Mouse (Mus musculus) v-Abl transformed pro-B cells (cell line): ENCODE measurements around the gene Epha6.

Experiments used
- in situ Hi-C, 2 experiments: fragments of 400-800 bp; cut with MboI; formaldehyde crosslinking; loops; one replicate each; pipeline ENCODE4 v1.15.1; 2025; ENCODE audit not compliant: unreplicated experiment in 2 of 2

Epha6 gene

GRCm38 (mm10) chr16:60605061-60605831 is at the start of gene Epha6:
Epha6 (minus strand) TSS chr16:60605531.
- in situ Hi-C loops = no loop called here

GRCm38 (mm10) chr16:60651716-60652115 is 46.4 kb upstream of the Epha6 start:
- in situ Hi-C loops = no loop called here

GRCm38 (mm10) chr16:60628091-60628490 is 22.8 kb upstream of the Epha6 start:
- in situ Hi-C loops = no loop called here

- in situ Hi-C loops = no loop called here
Measured at GRCm38 (mm10) chr16:60605832-60606583, 677 bp upstream of the Epha6 start.

- in situ Hi-C loops = no loop called here
Measured at GRCm38 (mm10) chr16:60604613-60605012, 718 bp downstream of the Epha6 start.

- in situ Hi-C loops = no loop called here
Measured at GRCm38 (mm10) chr16:60585322-60585721, 20.0 kb downstream of the Epha6 start.

- in situ Hi-C loops = no loop called here
Measured at GRCm38 (mm10) chr16:60584695-60585094, 20.6 kb downstream of the Epha6 start.

GRCm38 (mm10) chr16:60570546-60570945 is 34.8 kb downstream of the Epha6 start:
- in situ Hi-C loops = no loop called here

- in situ Hi-C loops = loop anchor here in 1 of 2 experiments (5.0 kb wide), 1 partner anchor 857 kb away; no protein-coding TSS in a partner anchor
Measured at GRCm38 (mm10) chr16:60544385-60544784, 60.9 kb downstream of the Epha6 start.

GRCm38 (mm10) chr16:60538233-60538632 is 67.1 kb downstream of the Epha6 start:
- in situ Hi-C loops = loop anchor here (10.0 kb wide), 4 partner anchors 683 to 1123 kb away; no protein-coding TSS in a partner anchor

- in situ Hi-C loops = no loop called here
Measured at GRCm38 (mm10) chr16:60509707-60510106, 95.6 kb downstream of the Epha6 start.

GRCm38 (mm10) chr16:60499567-60499966 is 105.8 kb downstream of the Epha6 start:
- in situ Hi-C loops = no loop called here

GRCm38 (mm10) chr16:60475776-60476175 is 129.6 kb downstream of the Epha6 start:
- in situ Hi-C loops = no loop called here

- in situ Hi-C loops = no loop called here
Measured at GRCm38 (mm10) chr16:60468200-60468785, 137.0 kb downstream of the Epha6 start.

GRCm38 (mm10) chr16:60435283-60435682 is 170.0 kb downstream of the Epha6 start:
- in situ Hi-C loops = loop anchor here in 1 of 2 experiments (10.0 kb wide), 1 partner anchor 750 kb away; no protein-coding TSS in a partner anchor

GRCm38 (mm10) chr16:60434241-60434640 is 171.1 kb downstream of the Epha6 start:
- in situ Hi-C loops = loop anchor here in 1 of 2 experiments (10.0 kb wide), 1 partner anchor 749 kb away; no protein-coding TSS in a partner anchor

GRCm38 (mm10) chr16:60395306-60395705 is 210.0 kb downstream of the Epha6 start:
- in situ Hi-C loops = loop anchor here (5.0 to 25.0 kb wide), 3 partner anchors 128 to 1267 kb away; partner anchors contain the start of gene Riox2 (in 1 of the 2)

- in situ Hi-C loops = loop anchor here (25.0 kb wide), 2 partner anchors 931 to 1269 kb away; partner anchors contain the start of gene Riox2 (in 1 of the 2)
Measured at GRCm38 (mm10) chr16:60392961-60393360, 212.4 kb downstream of the Epha6 start.

GRCm38 (mm10) chr16:60375147-60375546 is 230.2 kb downstream of the Epha6 start:
- in situ Hi-C loops = loop anchor here (25.0 kb wide), 2 partner anchors 913 to 1287 kb away; partner anchors contain the start of gene Riox2 (in 1 of the 2)

- in situ Hi-C loops = no loop called here
Measured at GRCm38 (mm10) chr16:60283963-60284362, 321.4 kb downstream of the Epha6 start.

GRCm38 (mm10) chr16:60274109-60274508 is 331.2 kb downstream of the Epha6 start:
- in situ Hi-C loops = loop anchor here (25.0 kb wide), 1 partner anchor 812 kb away; the partner anchor contains the start of gene Riox2 (in 2 of the 2)
